Mouse (Mus musculus) adrenal gland, adult 10 weeks (tissue): ENCODE measurements around the gene Clpsl2. TPM values are rescaled to one million over a fixed set of nuclear protein-coding genes. Genes with fewer than 3 reads are reported as not detected.

Source experiments
- polyA plus RNA-seq: library from polyadenylated mRNA; stranded (reverse); fragments of 350-450 nt; fragmentation: Illumina TruSeq; extraction: RNeasy Lipid Tissue Mini Kit (QIAGEN cat#74804); gene quantifications from one replicate; pipeline ENCODE4 v1.2.3, GENCODE M21; 2014; ENCODE audit warnings: low read depth, low replicate concordance

The Clpsl2 gene
- polyA plus RNA-seq, result not detected

DNA sequence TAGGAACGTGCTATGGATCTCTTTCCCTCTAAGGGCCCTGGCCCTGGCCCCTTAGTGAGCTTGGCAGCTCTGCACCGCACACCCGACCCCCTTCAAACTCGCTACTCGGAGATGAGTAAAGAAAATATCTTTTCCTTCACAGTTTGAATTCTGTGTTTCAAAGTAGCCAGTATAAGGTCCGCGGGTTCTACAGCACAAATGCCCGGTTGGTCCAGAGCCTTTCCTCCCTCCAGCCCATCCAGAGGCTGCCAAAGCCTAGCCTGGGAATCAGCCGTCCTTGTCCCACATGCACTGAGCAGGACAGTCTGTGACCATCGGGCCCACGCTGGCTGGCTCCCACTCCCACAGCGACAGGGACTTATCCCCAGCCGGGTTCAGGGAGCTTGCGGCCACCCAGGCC lies at the start of gene Clpsl2:
Gene Clpsl2, plus strand, starts transcription at position 301 of the 400 bp plus-strand sequence.

DNA sequence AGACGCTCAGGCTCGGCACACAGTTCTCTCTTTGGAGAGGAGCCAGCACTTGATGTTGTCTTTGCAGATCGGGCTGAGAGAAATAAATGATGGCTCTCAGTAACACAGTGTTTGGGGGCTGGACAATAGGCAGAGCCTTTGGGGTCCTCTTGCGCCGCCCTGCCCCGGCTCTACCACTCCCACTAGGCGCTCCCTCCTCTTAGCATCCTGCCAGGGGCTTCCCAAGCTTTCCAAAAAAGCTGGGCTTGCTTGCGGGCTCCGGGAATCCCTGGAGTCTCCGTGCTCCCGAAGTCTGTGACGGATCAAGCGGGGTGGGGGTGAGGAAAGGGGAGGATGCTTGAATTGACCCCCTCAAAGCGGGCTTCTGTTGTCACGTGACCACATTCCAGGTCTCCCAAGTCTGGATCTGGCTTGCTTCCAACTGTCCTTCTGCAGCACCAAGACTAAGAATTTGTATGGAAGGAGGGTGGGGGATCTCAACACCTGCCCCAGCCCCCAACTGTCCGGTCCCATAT lies 31.7 kb upstream of the Clpsl2 start, which contains the start of gene Fkbp5:
Gene Fkbp5, minus strand, starts transcription at position 87 of the 515 bp plus-strand sequence.

DNA sequence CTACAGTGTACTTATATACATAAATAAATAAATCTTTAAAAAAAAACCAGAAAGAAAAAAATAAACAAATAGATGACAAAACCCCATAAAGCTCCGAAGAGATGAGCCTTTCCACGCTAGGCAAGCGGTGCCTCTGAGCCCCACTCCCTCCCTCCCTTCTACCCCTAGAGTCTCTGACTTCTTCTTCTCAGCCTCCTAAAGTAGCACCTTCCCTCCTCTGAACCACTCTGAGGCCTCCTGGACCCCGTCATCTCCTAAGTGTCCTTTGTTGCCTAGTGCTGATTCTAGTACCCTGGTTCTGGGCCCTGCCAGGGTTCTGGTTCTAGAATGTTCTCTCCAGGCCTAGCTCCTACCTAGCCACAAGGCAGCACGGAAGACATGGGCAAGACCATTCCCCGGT lies 18.7 kb upstream of the Clpsl2 start, which contains the start of gene Armc12:
Gene Armc12, plus strand, starts transcription at position 301 of the 400 bp plus-strand sequence.

DNA sequence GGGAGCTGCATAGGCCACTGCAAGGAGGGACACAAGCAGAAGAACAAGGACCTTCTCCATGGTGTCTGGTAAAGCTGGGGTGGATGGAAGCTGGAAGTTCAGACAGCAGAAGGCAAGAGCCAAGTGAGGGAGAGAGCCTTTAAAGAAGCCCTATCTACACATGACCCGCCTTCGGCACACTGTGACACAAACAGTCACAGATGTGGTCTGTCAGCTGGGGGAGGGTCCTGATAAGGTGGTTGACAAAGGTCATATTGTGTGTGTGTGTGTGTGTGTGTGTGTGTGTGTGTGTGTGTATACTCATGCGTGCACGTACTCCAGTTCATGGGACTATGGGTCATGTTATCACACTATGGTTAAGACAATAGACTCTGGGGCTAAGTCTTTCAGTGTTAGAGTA lies 11.4 kb downstream of the Clpsl2 start, which contains the start of gene Clps:
Gene Clps, minus strand, starts transcription at position 169 of the 400 bp plus-strand sequence.

DNA sequence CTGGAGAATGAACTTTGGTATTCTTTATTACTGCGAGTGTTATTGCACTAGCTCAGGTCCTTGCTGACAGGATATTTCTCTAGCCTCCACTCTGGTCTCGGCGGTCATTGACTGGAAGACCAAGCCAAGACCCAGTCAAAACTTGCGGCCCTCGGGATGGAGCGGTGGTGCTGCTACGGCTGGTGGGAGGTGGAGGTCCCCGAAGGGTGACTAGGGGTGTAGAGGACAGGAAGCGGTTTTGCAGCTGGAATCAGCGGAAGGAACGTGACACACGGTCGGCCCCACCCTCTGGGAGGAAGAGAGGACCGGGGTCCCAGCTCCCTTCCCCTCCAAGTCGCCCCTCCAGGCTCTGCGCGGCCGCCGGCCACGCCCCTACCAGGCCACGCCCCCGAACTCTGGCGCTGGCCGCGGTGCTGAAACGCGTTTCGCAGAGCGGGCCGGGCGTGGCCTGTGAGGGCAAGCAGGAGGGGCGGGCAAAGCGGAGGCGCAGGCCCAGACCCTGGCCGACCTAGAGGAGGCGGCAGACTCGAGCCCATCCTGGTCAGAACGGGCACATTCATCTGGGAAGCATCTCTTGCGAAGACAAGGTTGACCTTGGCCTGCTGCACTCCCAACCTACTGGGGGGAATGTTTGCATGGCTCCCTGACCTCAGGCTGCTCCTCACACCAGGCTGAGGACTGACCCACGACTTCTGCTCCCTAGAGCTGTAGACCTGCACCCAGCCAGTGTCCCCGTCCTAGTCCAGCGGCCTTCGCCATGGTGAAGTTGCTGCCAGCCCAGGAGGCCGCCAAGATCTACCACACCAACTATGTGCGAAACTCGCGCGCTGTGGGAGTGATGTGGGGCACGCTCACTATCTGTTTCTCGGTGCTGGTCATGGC lies 26.3 kb downstream of the Clpsl2 start, which contains the start of gene Lhfpl5:
Gene Lhfpl5, plus strand, starts transcription at position 398 of the 882 bp plus-strand sequence.

Other genes with a start within 250 kb of the Clpsl2 start
- not detected for gene Fance, start 235.9 kb upstream of the Clpsl2 start, polyA plus RNA-seq
- 108 TPM for gene Rpl10a, start 220.9 kb upstream of the Clpsl2 start, polyA plus RNA-seq
- gene Tead3, start 198.6 kb upstream of the Clpsl2 start, polyA plus RNA-seq, result 0.29 TPM
- not detected for gene Tulp1, start 184.2 kb upstream of the Clpsl2 start, polyA plus RNA-seq
- 60.7 TPM for gene Fkbp5, start 31.9 kb upstream of the Clpsl2 start, polyA plus RNA-seq
- not detected for gene Armc12, start 18.6 kb upstream of the Clpsl2 start, polyA plus RNA-seq
- gene Clps, start 11.4 kb downstream of the Clpsl2 start, polyA plus RNA-seq, result 1.6 TPM
- 0.76 TPM for gene Lhfpl5, start 26.2 kb downstream of the Clpsl2 start, polyA plus RNA-seq
- gene Srpk1, start 73.3 kb downstream of the Clpsl2 start, polyA plus RNA-seq, result 106 TPM
- gene Slc26a8, start 140.8 kb downstream of the Clpsl2 start, polyA plus RNA-seq, result 0.82 TPM
- gene Mapk14, start 141.9 kb downstream of the Clpsl2 start, polyA plus RNA-seq, result 77.4 TPM
- 2.0 TPM for gene AC170998.1, start 176.7 kb downstream of the Clpsl2 start, polyA plus RNA-seq
- gene Mapk13, start 219.9 kb downstream of the Clpsl2 start, polyA plus RNA-seq, result 10.0 TPM